Mouse (Mus musculus): ENCODE results near the gene Cfap61. TPM values are rescaled to one million over a fixed set of nuclear protein-coding genes. Genes with fewer than 3 reads are reported as not detected.

The Cfap61 gene
- polyA plus RNA-seq, 1 experiment, result not detected

DNA sequence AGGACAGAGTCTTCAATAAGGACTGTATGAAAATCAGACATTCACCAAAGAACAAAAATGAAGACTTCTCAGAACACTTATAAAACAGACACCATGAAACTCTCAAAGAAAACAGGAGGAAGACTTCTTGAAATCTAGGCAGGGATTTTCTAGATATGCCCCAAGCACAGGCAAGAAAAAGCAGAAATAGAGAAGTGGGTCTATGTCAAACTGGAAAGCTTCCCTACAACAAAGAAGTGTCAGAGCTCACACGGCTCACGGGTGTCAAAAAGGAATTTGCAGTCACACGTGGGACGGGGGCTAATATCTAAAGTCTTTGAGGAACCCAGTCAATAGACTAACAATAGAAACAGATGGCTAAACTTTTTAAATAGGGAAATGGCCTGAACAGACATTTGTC, 276.4 kb downstream of the Cfap61 start:
- H3K36me3 ChIP-seq (replicated peaks; ENCODE audit: low read length), result no peaks in the 10 kb centered on the region
- no peaks in the 10 kb centered on the region for H3K9me3 ChIP-seq
- no peak for TF ChIP-seq FLI1 (IDR thresholded peaks at IDR 0.05; ENCODE audit: low read length)
- TF ChIP-seq GATA1 (IDR thresholded peaks at IDR 0.05; ENCODE audit: borderline replicate concordance, low read length), result no peak
- H3K27me3 ChIP-seq (replicated peaks), result peaks cover 36% of the 10 kb centered on the region
- no peak overlapping the region for H3K4me3 ChIP-seq (replicated peaks)
- H3K4me1 ChIP-seq, result peaks cover 12% of the 10 kb centered on the region

GRCm38 (mm10) chr2:146214715-146215114, 280.1 kb downstream of the Cfap61 start:
- Histone ChIP-seq H3K27me3 (replicated peaks) (peaks cover 64% of the 10 kb centered on the region), H3K4me3 (replicated peaks) (no peak overlapping the region), H3K9me3 (no peaks in the 10 kb centered on the region), H3K36me3 (replicated peaks; ENCODE audit: low read length) (no peaks in the 10 kb centered on the region), H3K4me1 (peaks cover 42% of the 10 kb centered on the region)
- TF ChIP-seq GATA1 (IDR thresholded peaks at IDR 0.05; ENCODE audit: borderline replicate concordance, low read length) (no peak), FLI1 (IDR thresholded peaks at IDR 0.05; ENCODE audit: low read length) (no peak)

DNA sequence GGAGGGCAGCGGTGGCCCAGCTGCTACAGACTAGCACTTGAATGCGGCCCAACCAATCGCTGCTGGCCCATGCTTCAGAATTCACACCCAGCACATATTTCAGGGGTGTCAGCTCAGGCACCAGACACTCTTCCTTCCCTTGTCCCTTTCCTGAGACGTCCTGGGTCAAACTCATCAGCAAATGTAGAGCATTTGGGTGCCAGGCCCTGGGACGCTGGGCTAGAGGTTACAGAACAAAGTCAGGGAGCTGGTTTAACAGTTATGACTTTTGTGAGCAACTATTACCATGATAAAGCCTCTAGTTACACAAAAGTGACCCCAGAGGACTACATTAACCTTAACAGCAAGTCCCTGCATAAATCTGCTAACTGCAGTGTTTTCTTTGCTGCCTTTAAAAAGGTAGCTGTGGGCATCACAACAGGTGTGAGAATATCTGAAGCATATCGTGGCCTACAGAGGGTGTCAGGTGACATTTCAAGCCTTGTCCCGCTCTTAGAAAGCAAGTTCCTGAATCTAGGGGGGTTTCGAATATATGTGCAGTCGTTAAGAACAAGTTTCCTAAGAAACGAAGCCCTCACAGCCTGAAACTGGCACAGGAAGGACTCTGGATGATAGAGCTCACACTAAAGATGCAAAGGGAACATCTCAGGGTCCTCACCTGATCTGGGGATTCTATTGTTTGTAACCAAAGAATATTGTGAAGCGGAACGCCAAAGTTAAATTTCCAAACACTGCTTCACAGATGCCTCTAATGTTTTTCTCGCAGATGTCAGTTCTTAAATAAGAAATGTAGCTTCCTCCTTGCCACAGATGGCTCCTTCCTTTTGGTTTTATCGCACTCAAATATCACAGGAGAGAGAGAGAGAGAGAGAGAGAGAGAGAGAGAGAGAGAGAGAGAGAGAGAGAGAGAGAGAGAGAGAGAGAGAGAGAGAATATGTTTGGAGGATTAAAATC, 281.8 kb downstream of the Cfap61 start:
- TF ChIP-seq FLI1 (IDR thresholded peaks at IDR 0.05; ENCODE audit: low read length), result no peak
- no peak for TF ChIP-seq GATA1 (IDR thresholded peaks at IDR 0.05; ENCODE audit: borderline replicate concordance, low read length)
- H3K4me3 ChIP-seq (replicated peaks), result no peak overlapping the region
- H3K9me3 ChIP-seq, result no peaks in the 10 kb centered on the region
- peaks cover 50% of the 10 kb centered on the region for H3K4me1 ChIP-seq
- peaks cover 74% of the 10 kb centered on the region for H3K27me3 ChIP-seq (replicated peaks)
- no peaks in the 10 kb centered on the region for H3K36me3 ChIP-seq (replicated peaks; ENCODE audit: low read length)

DNA sequence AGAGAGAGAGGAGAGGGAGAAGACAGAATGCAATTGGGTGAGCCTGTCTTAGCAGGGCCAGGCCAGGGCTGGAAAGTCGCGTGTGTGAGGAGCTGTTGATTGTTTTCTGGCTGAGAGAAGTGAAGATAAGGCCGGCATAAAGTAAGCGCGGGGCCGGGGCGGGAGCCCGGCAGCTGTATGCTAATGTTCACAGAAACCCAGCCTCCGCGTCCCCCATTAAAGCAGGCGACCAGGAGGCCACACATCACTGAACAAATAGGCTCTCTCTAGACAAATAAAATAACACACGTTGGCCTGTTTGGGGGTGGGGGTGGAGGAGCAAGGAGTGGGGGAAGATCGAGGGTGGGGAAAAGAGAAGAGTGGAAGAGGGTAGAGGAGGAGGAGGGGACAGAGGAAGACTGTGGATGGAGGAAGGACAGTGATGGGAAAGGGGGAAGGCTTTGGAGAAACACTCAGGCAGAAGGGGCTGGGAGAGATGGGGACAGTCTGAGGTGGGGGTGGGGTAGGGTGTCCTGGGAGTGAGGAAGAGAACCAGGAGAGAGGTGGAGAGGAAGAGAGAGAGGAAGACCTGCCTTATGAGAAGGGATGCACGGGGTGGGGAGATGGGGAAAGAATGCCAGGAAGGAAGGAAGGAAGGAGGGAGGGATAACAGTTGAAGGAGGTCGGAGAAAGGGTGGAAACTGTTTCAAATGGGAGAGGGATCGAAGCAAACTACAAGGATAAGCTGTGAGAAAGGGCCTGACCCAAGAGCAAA, 282.8 kb downstream of the Cfap61 start:
- peaks cover 79% of the 10 kb centered on the region for H3K27me3 ChIP-seq (replicated peaks)
- TF ChIP-seq GATA1 (IDR thresholded peaks at IDR 0.05; ENCODE audit: borderline replicate concordance, low read length), result no peak
- no peak for TF ChIP-seq FLI1 (IDR thresholded peaks at IDR 0.05; ENCODE audit: low read length)

GRCm38 (mm10) chr2:146218161-146218691, 283.6 kb downstream of the Cfap61 start:
- H3K9me3 ChIP-seq, result no peaks in the 10 kb centered on the region

More for the DNA sequence above, 282.8 kb downstream of the Cfap61 start:
- no peaks in the 10 kb centered on the region for H3K36me3 ChIP-seq (replicated peaks; ENCODE audit: low read length)
- no peaks in the 10 kb centered on the region for H3K9me3 ChIP-seq
- peaks cover 60% of the 10 kb centered on the region for H3K4me1 ChIP-seq
- peak overlapping the region; percentile 67 for H3K4me3 ChIP-seq (replicated peaks)

DNA sequence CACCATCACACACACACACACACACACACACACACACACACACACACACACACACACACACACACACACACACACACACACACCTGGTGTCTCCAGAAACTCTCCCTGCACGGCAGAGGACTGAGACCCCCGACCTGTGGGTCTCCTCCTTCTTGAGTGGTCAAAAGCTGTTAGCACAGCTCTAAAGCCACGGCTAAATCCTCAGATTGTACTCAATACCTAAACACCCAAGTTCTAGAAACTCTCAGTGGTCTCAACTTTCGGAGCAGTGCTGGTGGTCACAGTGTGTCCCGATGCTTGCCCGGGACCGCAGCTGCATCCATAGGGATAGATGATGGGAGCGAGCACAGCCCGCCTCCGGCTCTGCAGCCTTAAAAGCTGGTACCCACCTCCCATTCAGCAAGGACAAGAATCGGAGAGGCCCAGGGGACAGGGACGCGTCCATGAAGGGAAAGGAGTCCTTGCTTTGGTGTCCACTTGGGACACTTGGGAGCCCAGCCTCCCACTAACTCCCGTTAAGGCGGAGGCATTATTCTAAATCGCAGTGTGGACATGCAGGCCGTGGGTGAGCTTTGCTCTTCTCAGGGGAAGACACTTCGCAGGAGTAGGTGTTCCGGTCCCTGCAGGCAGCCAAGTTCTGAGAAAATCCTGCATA, 284.4 kb downstream of the Cfap61 start:
- H3K9me3 ChIP-seq, result no peaks in the 10 kb centered on the region
- TF ChIP-seq FLI1 (IDR thresholded peaks at IDR 0.05; ENCODE audit: low read length) (no peak), GATA1 (IDR thresholded peaks at IDR 0.05; ENCODE audit: borderline replicate concordance, low read length) (no peak)

More at GRCm38 (mm10) chr2:146218161-146218691, 283.6 kb downstream of the Cfap61 start:
- Histone ChIP-seq H3K4me3 (replicated peaks) (peak overlapping the region; percentile 62), H3K27me3 (replicated peaks) (peaks cover 80% of the 10 kb centered on the region), H3K36me3 (replicated peaks; ENCODE audit: low read length) (no peaks in the 10 kb centered on the region), H3K4me1 (peaks cover 69% of the 10 kb centered on the region)
- TF ChIP-seq GATA1 (IDR thresholded peaks at IDR 0.05; ENCODE audit: borderline replicate concordance, low read length) (no peak), FLI1 (IDR thresholded peaks at IDR 0.05; ENCODE audit: low read length) (no peak)

GRCm38 (mm10) chr2:146219791-146220190, 285.2 kb downstream of the Cfap61 start:
- Histone ChIP-seq H3K4me1 (peaks cover 70% of the 10 kb centered on the region), H3K27me3 (replicated peaks) (peaks cover 87% of the 10 kb centered on the region), H3K9me3 (no peaks in the 10 kb centered on the region), H3K36me3 (replicated peaks; ENCODE audit: low read length) (no peaks in the 10 kb centered on the region), H3K4me3 (replicated peaks) (no peak overlapping the region)
- TF ChIP-seq GATA1 (IDR thresholded peaks at IDR 0.05; ENCODE audit: borderline replicate concordance, low read length), result no peak
- TF ChIP-seq FLI1 (IDR thresholded peaks at IDR 0.05; ENCODE audit: low read length), result no peak

More for the DNA sequence above, 284.4 kb downstream of the Cfap61 start:
- Histone ChIP-seq H3K36me3 (replicated peaks; ENCODE audit: low read length) (no peaks in the 10 kb centered on the region), H3K4me3 (replicated peaks) (no peak overlapping the region), H3K27me3 (replicated peaks) (peaks cover 84% of the 10 kb centered on the region), H3K4me1 (peaks cover 74% of the 10 kb centered on the region)

DNA sequence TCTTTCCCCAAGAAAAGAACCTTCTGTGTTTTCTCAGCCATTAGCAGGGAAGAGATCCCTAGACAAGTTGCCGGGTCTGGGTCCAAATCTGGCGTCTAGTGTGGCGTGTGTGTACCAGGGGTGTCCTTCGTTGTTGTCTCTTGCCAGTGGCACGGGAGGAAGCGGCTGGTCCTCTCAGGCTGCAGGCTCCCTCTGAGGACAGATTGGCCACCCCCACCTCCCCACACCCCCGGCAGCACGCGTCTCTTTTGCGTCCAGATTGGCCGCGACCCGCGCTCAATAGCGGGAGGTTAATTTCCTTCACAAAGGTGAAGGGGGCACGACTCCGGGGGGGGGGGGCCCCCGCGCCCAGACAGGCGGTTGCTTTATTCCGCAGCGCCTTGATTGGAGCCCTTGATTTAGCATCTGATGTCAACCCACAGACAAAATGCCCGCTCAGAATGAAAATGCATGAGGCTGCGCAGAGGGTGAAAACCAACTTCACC, 286.0 kb downstream of the Cfap61 start:
- Histone ChIP-seq H3K36me3 (replicated peaks; ENCODE audit: low read length) (no peaks in the 10 kb centered on the region), H3K27me3 (replicated peaks) (peaks cover 92% of the 10 kb centered on the region), H3K9me3 (no peaks in the 10 kb centered on the region), H3K4me3 (replicated peaks) (peak overlapping the region; percentile 88), H3K4me1 (peaks cover 64% of the 10 kb centered on the region)
- TF ChIP-seq GATA1 (IDR thresholded peaks at IDR 0.05; ENCODE audit: borderline replicate concordance, low read length), result no peak
- no peak for TF ChIP-seq FLI1 (IDR thresholded peaks at IDR 0.05; ENCODE audit: low read length)
